Mouse (Mus musculus) forebrain, embryonic 15.5 days (tissue): ENCODE results near the gene Trpm5. TPM values are rescaled to one million over a fixed set of nuclear protein-coding genes. Genes with fewer than 3 reads are reported as not detected.

Source experiments
- ATAC-seq: fragments of 200-750 bp; cut with Nextera tagmentation; replicated peaks from 2 replicates; pipeline ENCODE4 v1.8.0; 2017; ENCODE audit warnings: mild to moderate bottlenecking, moderate TSS enrichment, moderate library complexity
- H3K27ac ChIP-seq: fragments of 300-500 bp; sonication (generic); replicated peaks from 2 replicates; pipeline ENCODE4 v1.5.1; 2015; ENCODE audit warnings: mild to moderate bottlenecking, inconsistent platforms
- H3K27me3 ChIP-seq: fragments of 300-500 bp; sonication (generic); 2 replicates; pipeline ENCODE4 v1.6.1; 2015; ENCODE audit warnings: inconsistent platforms
- H3K36me3 ChIP-seq: fragments of 300-500 bp; sonication (generic); 2 replicates; pipeline ENCODE4 v1.6.1; 2015; ENCODE audit warnings: mild to moderate bottlenecking, inconsistent platforms
- H3K4me1 ChIP-seq: fragments of 300-500 bp; sonication (generic); 2 replicates; pipeline ENCODE4 v1.6.1; 2015; ENCODE audit warnings: inconsistent platforms
- H3K4me2 ChIP-seq: fragments of 300-500 bp; sonication (generic); replicated peaks from 2 replicates; pipeline ENCODE4 v1.6.1; 2015; ENCODE audit warnings: mild to moderate bottlenecking, inconsistent platforms
- H3K4me3 ChIP-seq: fragments of 300-500 bp; sonication (generic); 2 replicates; pipeline ENCODE4 v1.5.1; 2015; ENCODE audit warnings: mild to moderate bottlenecking, inconsistent platforms
- H3K9ac ChIP-seq: fragments of 300-500 bp; sonication (generic); replicated peaks from 2 replicates; pipeline ENCODE4 v1.6.1; 2015; ENCODE audit warnings: mild to moderate bottlenecking, inconsistent platforms
- H3K9me3 ChIP-seq: fragments of 300-500 bp; sonication (generic); 2 replicates; pipeline ENCODE4 v1.6.1; 2016; ENCODE audit warnings: inconsistent platforms
- WGBS: fragments of 180-500 bp; shearing (Covaris S2); methylation state at CpG from one replicate; pipeline ENCODE4 v1.1.7; 2015; ENCODE audit warnings: mixed read lengths; 5-methylcytosine and 5-hydroxymethylcytosine counted together
- polyA plus RNA-seq: library from polyadenylated mRNA; unstranded; fragments of >200 nt; fragmentation: Nextera tagmentation; extraction: Ambion mirVana; gene quantifications from 2 replicates; pipeline ENCODE4 v1.2.1, GENCODE M21; 2015

The Trpm5 gene
- polyA plus RNA-seq, 1 experiment from 2014 or later: 1.3 TPM

- ATAC-seq: no peak
- H3K9me3 ChIP-seq: no peaks in the 10 kb centered on the region
- no peaks in the 10 kb centered on the region for H3K27me3 ChIP-seq
- no peak overlapping the region for H3K4me2 ChIP-seq
- no peak overlapping the region for H3K27ac ChIP-seq
- H3K9ac ChIP-seq: no peak overlapping the region
- 58% methylated on average over 1 of the region's 1 CpGs for WGBS
- no peaks in the 10 kb centered on the region for H3K4me1 ChIP-seq
- H3K36me3 ChIP-seq: no peaks in the 10 kb centered on the region
- H3K4me3 ChIP-seq: no peak overlapping the region
Observed at GRCm38 (mm10) chr7:143095554-143095907, 1.1 kb upstream of the Trpm5 start.

GRCm38 (mm10) chr7:143093847-143094246, 595 bp downstream of the Trpm5 start:
- Histone ChIP-seq H3K4me1 (no peaks in the 10 kb centered on the region), H3K27me3 (no peaks in the 10 kb centered on the region), H3K4me3 (no peak overlapping the region), H3K27ac (no peak overlapping the region), H3K9me3 (no peaks in the 10 kb centered on the region), H3K36me3 (no peaks in the 10 kb centered on the region), H3K9ac (no peak overlapping the region), H3K4me2 (no peak overlapping the region)
- ATAC-seq: no peak
- 69% methylated on average over 3 of the region's 3 CpGs for WGBS

- Histone ChIP-seq H3K4me1 (no peaks in the 10 kb centered on the region), H3K9ac (no peak overlapping the region), H3K4me2 (no peak overlapping the region), H3K4me3 (no peak overlapping the region), H3K9me3 (no peaks in the 10 kb centered on the region), H3K36me3 (no peaks in the 10 kb centered on the region), H3K27me3 (no peaks in the 10 kb centered on the region), H3K27ac (no peak overlapping the region)
- ATAC-seq: peak; percentile 35; the same call in 1 of the 2 replicates
- WGBS: 32% methylated on average over 4 of the region's 4 CpGs
Observed at GRCm38 (mm10) chr7:143087070-143087579, 7.3 kb downstream of the Trpm5 start.

GRCm38 (mm10) chr7:143086366-143086765, 8.1 kb downstream of the Trpm5 start:
- WGBS: 56% methylated on average over 2 of the region's 2 CpGs
- 0 out of 2 replicates have a peak, but pooled peaks have one; percentile 11 for ATAC-seq
- H3K9me3 ChIP-seq: no peaks in the 10 kb centered on the region
- no peaks in the 10 kb centered on the region for H3K36me3 ChIP-seq
- H3K4me3 ChIP-seq: no peak overlapping the region
- no peak overlapping the region for H3K27ac ChIP-seq
- H3K9ac ChIP-seq: no peak overlapping the region
- H3K27me3 ChIP-seq: no peaks in the 10 kb centered on the region
- H3K4me2 ChIP-seq: no peak overlapping the region
- H3K4me1 ChIP-seq: no peaks in the 10 kb centered on the region

GRCm38 (mm10) chr7:143083708-143084107, 10.7 kb downstream of the Trpm5 start:
- no peak overlapping the region for H3K27ac ChIP-seq
- no peak for ATAC-seq
- H3K9me3 ChIP-seq: no peaks in the 10 kb centered on the region
- no peaks in the 10 kb centered on the region for H3K4me1 ChIP-seq
- H3K36me3 ChIP-seq: no peaks in the 10 kb centered on the region
- H3K4me3 ChIP-seq: no peak overlapping the region
- 89% methylated on average over 2 of the region's 2 CpGs for WGBS
- no peak overlapping the region for H3K9ac ChIP-seq
- H3K4me2 ChIP-seq: no peak overlapping the region
- no peaks in the 10 kb centered on the region for H3K27me3 ChIP-seq

GRCm38 (mm10) chr7:143082024-143082423, 12.4 kb downstream of the Trpm5 start:
- Histone ChIP-seq H3K4me1 (no peaks in the 10 kb centered on the region), H3K27me3 (no peaks in the 10 kb centered on the region), H3K36me3 (no peaks in the 10 kb centered on the region), H3K4me2 (no peak overlapping the region), H3K9me3 (no peaks in the 10 kb centered on the region), H3K9ac (no peak overlapping the region), H3K27ac (no peak overlapping the region), H3K4me3 (no peak overlapping the region)
- WGBS: 74% methylated on average over 6 of the region's 6 CpGs
- ATAC-seq: no peak

GRCm38 (mm10) chr7:143077351-143077750, 17.1 kb downstream of the Trpm5 start:
- no peak overlapping the region for H3K27ac ChIP-seq
- no peak overlapping the region for H3K9ac ChIP-seq
- no peaks in the 10 kb centered on the region for H3K4me1 ChIP-seq
- no peaks in the 10 kb centered on the region for H3K36me3 ChIP-seq
- H3K9me3 ChIP-seq: no peaks in the 10 kb centered on the region
- ATAC-seq: no peak
- H3K27me3 ChIP-seq: no peaks in the 10 kb centered on the region
- no peak overlapping the region for H3K4me3 ChIP-seq
- no peak overlapping the region for H3K4me2 ChIP-seq
- WGBS: 87% methylated on average over 2 of the region's 2 CpGs

- H3K9me3 ChIP-seq: no peaks in the 10 kb centered on the region
- ATAC-seq: no peak
- H3K9ac ChIP-seq: no peak overlapping the region
- no peaks in the 10 kb centered on the region for H3K27me3 ChIP-seq
- WGBS: 68% methylated on average over 5 of the region's 5 CpGs
- no peaks in the 10 kb centered on the region for H3K36me3 ChIP-seq
- no peak overlapping the region for H3K27ac ChIP-seq
- no peak overlapping the region for H3K4me2 ChIP-seq
- H3K4me3 ChIP-seq: no peak overlapping the region
- H3K4me1 ChIP-seq: peaks cover 8% of the 10 kb centered on the region
Observed at GRCm38 (mm10) chr7:143075394-143075793, 19.0 kb downstream of the Trpm5 start.

- no peak for ATAC-seq
- no peaks in the 10 kb centered on the region for H3K27me3 ChIP-seq
- 59% methylated on average over 1 of the region's 1 CpGs for WGBS
- no peaks in the 10 kb centered on the region; the same call in 1 of the 2 replicates for H3K36me3 ChIP-seq
- H3K27ac ChIP-seq: no peak overlapping the region
- H3K4me1 ChIP-seq: peaks cover 21% of the 10 kb centered on the region
- no peak overlapping the region for H3K9ac ChIP-seq
- H3K4me3 ChIP-seq: no peak overlapping the region
- H3K9me3 ChIP-seq: no peaks in the 10 kb centered on the region
- H3K4me2 ChIP-seq: no peak overlapping the region
Observed at GRCm38 (mm10) chr7:143073086-143073485, 21.4 kb downstream of the Trpm5 start.

- Histone ChIP-seq H3K27me3 (no peaks in the 10 kb centered on the region), H3K9me3 (no peaks in the 10 kb centered on the region), H3K4me3 (no peak overlapping the region), H3K27ac (no peak overlapping the region), H3K4me2 (no peak overlapping the region), H3K36me3 (peaks cover 4% of the 10 kb centered on the region; the same call in 1 of the 2 replicates), H3K9ac (no peak overlapping the region), H3K4me1 (peaks cover 25% of the 10 kb centered on the region)
- WGBS: 86% methylated on average over 5 of the region's 5 CpGs
- ATAC-seq: no peak
Observed at GRCm38 (mm10) chr7:143072605-143073004, 21.8 kb downstream of the Trpm5 start.

GRCm38 (mm10) chr7:143070506-143071070, 23.9 kb downstream of the Trpm5 start:
- peak overlapping the region; percentile 82 for H3K9ac ChIP-seq
- ATAC-seq: no peak
- peaks cover 25% of the 10 kb centered on the region for H3K4me1 ChIP-seq
- H3K4me3 ChIP-seq: peak overlapping the region; percentile 80
- H3K9me3 ChIP-seq: no peaks in the 10 kb centered on the region
- WGBS: 92% methylated on average over 10 of the region's 10 CpGs
- peaks cover 21% of the 10 kb centered on the region for H3K36me3 ChIP-seq
- H3K4me2 ChIP-seq: peak overlapping the region; percentile 92
- no peaks in the 10 kb centered on the region for H3K27me3 ChIP-seq
- H3K27ac ChIP-seq: no peak overlapping the region

- 10% methylated on average over 30 of the region's 30 CpGs for WGBS
Observed at GRCm38 (mm10) chr7:143069751-143070400, 24.6 kb downstream of the Trpm5 start.

More at GRCm38 (mm10) chr7:143069751-143070400, 24.6 kb downstream of the Trpm5 start:
- H3K4me1 ChIP-seq: peaks cover 25% of the 10 kb centered on the region
- H3K27me3 ChIP-seq: no peaks in the 10 kb centered on the region
- no peaks in the 10 kb centered on the region for H3K9me3 ChIP-seq
- peak overlapping the region; percentile 92 for H3K4me2 ChIP-seq
- H3K36me3 ChIP-seq: peaks cover 28% of the 10 kb centered on the region
- peak overlapping the region; percentile 82 for H3K9ac ChIP-seq
- H3K4me3 ChIP-seq: peak overlapping the region; percentile 80
- no peak for ATAC-seq
- H3K27ac ChIP-seq: peak overlapping the region; percentile 83
